Mouse (Mus musculus) liver, postnatal 0 days (tissue): Measurements from ENCODE around the gene Bmpr2.

Experiments
- CTCF ChIP-seq: sonication (generic); IDR thresholded peaks from 2 replicates; pipeline ENCODE4 v1.5.1; 2016; ENCODE audit warnings: antibody characterized with exemption, low read depth
- EP300 ChIP-seq: IDR thresholded peaks from 2 replicates; pipeline ENCODE4 v1.6.1; 2016; ENCODE audit warnings: antibody characterized with exemption, low read depth, mild to moderate bottlenecking

- TF ChIP-seq CTCF (peak; percentile 65), EP300 (0 out of 2 replicates have a peak, but pooled peaks have one; percentile 7)
These were observed 43.3 kb upstream of the Bmpr2 start for GRCm38 (mm10) chr1:59719900-59720299.
